Mouse (Mus musculus) hindbrain, postnatal 0 days (tissue): ENCODE measurements around the gene Rhot2. TPM values are rescaled to one million over a fixed set of nuclear protein-coding genes. Genes with fewer than 3 reads are reported as not detected.

Source experiments
- ATAC-seq: fragments of 200-750 bp; cut with Nextera tagmentation; 2 replicates; pipeline ENCODE4 v1.8.0; 2017; ENCODE audit warnings: mild to moderate bottlenecking, moderate TSS enrichment, moderate library complexity
- DNase-seq: peaks from one replicate; pipeline ENCODE4 v3.0.0-alpha.2; 2015; ENCODE audit warnings: low spot score
- H3K27ac ChIP-seq: fragments of 300-500 bp; sonication (generic); 2 replicates; pipeline ENCODE4 v1.5.1; 2014; ENCODE audit warnings: mild to moderate bottlenecking
- H3K27me3 ChIP-seq: fragments of 300-500 bp; sonication (generic); 2 replicates; pipeline ENCODE4 v1.6.1; 2014; ENCODE audit warnings: low read length, mixed read lengths; ENCODE audit not compliant: insufficient read depth
- H3K36me3 ChIP-seq: fragments of 300-500 bp; sonication (generic); 2 replicates; pipeline ENCODE4 v1.6.1; 2014; ENCODE audit warnings: low read length, mixed read lengths; ENCODE audit not compliant: insufficient read depth
- H3K4me1 ChIP-seq: fragments of 300-500 bp; sonication (generic); 2 replicates; pipeline ENCODE4 v1.6.1; 2014; ENCODE audit warnings: antibody characterized with exemption, low read length, mixed read lengths; ENCODE audit not compliant: insufficient read depth
- H3K4me2 ChIP-seq: fragments of 300-500 bp; sonication (generic); 2 replicates; pipeline ENCODE4 v1.6.1; 2014; ENCODE audit warnings: low read depth, mild to moderate bottlenecking, low read length, moderate library complexity, mixed read lengths
- H3K4me3 ChIP-seq: fragments of 300-500 bp; sonication (generic); 2 replicates; pipeline ENCODE4 v1.5.1; 2014; ENCODE audit warnings: low read length
- H3K9ac ChIP-seq: fragments of 300-500 bp; sonication (generic); replicated peaks from 2 replicates; pipeline ENCODE4 v1.6.1; 2014; ENCODE audit warnings: mild to moderate bottlenecking, low read length, moderate library complexity, mixed read lengths
- H3K9me3 ChIP-seq: fragments of 300-500 bp; sonication (generic); 2 replicates; pipeline ENCODE4 v1.6.1; 2016; ENCODE audit warnings: low read length, mixed read lengths
- CTCF ChIP-seq: IDR thresholded peaks from 2 replicates; pipeline ENCODE4 v1.5.1; 2016; ENCODE audit warnings: antibody characterized with exemption, control low read depth, low read depth
- WGBS: fragments of 180-500 bp; shearing (Covaris S2); extraction: QIAGEN DNeasy Blood & Tissue Kit; methylation state at CpG from one replicate; pipeline ENCODE4 v1.1.7; 2014; 5-methylcytosine and 5-hydroxymethylcytosine counted together
- polyA plus RNA-seq: library from polyadenylated mRNA; unstranded; fragments of >200 nt; fragmentation: Nextera tagmentation; extraction: Ambion mirVana; gene quantifications from 2 replicates; pipeline ENCODE4 v1.2.1, GENCODE M21; 2015
- total RNA-seq: library from RNA; depleted of rRNA; stranded (reverse); fragments of >200 nt; gene quantifications from 2 replicates; pipeline ENCODE4 v1.2.3, GENCODE M21; 2014; rRNA removed

Rhot2 gene
- 39.8 and 64.1 TPM in 2 replicates for total RNA-seq
- polyA plus RNA-seq = 14.6 and 15.8 TPM in 2 replicates

- no peaks in the 10 kb centered on the region for H3K9me3 ChIP-seq
- H3K27ac ChIP-seq = peak within 1 kb of the TSS; percentile 83
- 2% methylated on average over 17 of the region's 21 CpGs for WGBS
- peaks cover 30% of the 10 kb centered on the region for H3K36me3 ChIP-seq
- peak; percentile 82 for TF ChIP-seq CTCF
- peak within 1 kb of the TSS; percentile 75 for H3K9ac ChIP-seq
- H3K4me2 ChIP-seq = peak within 1 kb of the TSS; percentile 67
- H3K4me1 ChIP-seq = peaks cover 7% of the 10 kb centered on the region; the same call in 1 of the 2 replicates
- peak within 1 kb of the TSS; percentile 83 for H3K4me3 ChIP-seq
- no peaks in the 10 kb centered on the region for H3K27me3 ChIP-seq
- ATAC-seq (peak; percentile 95), DNase-seq (peak; percentile 96)
Observed at GRCm38 (mm10) chr17:25844396-25844901, at the start of gene Rhot2. Gene Rhot2 (minus strand): TSS chr17:25844851.

- peak; percentile 95 for TF ChIP-seq CTCF
- Histone ChIP-seq H3K27ac (peak overlapping the region; percentile 70), H3K36me3 (peaks cover 7% of the 10 kb centered on the region), H3K4me1 (peaks cover 4% of the 10 kb centered on the region; the same call in 1 of the 2 replicates), H3K4me2 (no peak overlapping the region), H3K4me3 (no peak overlapping the region), H3K9me3 (no peaks in the 10 kb centered on the region), H3K9ac (no peak overlapping the region), H3K27me3 (no peaks in the 10 kb centered on the region)
- DNase-seq = peak; percentile 85
- ATAC-seq = peak; percentile 86
- 27% methylated on average over 2 of the region's 2 CpGs for WGBS
Observed at GRCm38 (mm10) chr17:25893975-25894617, 49.4 kb upstream of the Rhot2 start.

- H3K9ac ChIP-seq = no peak overlapping the region
- no peak overlapping the region for H3K27ac ChIP-seq
- ATAC-seq (no peak), DNase-seq (no peak)
- H3K4me1 ChIP-seq = no peaks in the 10 kb centered on the region
- H3K4me3 ChIP-seq = no peak overlapping the region
- H3K36me3 ChIP-seq = peaks cover 23% of the 10 kb centered on the region
- H3K4me2 ChIP-seq = no peak overlapping the region
- no peaks in the 10 kb centered on the region for H3K9me3 ChIP-seq
- 91% methylated on average over 3 of the region's 3 CpGs for WGBS
- no peak for TF ChIP-seq CTCF
- no peaks in the 10 kb centered on the region for H3K27me3 ChIP-seq
Observed at GRCm38 (mm10) chr17:25888837-25889236, 44.2 kb upstream of the Rhot2 start.

GRCm38 (mm10) chr17:25887467-25887866, 42.8 kb upstream of the Rhot2 start:
- H3K4me1 ChIP-seq = no peaks in the 10 kb centered on the region
- peaks cover 27% of the 10 kb centered on the region for H3K36me3 ChIP-seq
- no peaks in the 10 kb centered on the region for H3K9me3 ChIP-seq
- no peaks in the 10 kb centered on the region for H3K27me3 ChIP-seq
- no peak overlapping the region for H3K4me3 ChIP-seq
- H3K9ac ChIP-seq = no peak overlapping the region
- no peak for TF ChIP-seq CTCF
- ATAC-seq = no peak
- H3K4me2 ChIP-seq = no peak overlapping the region
- no peak overlapping the region for H3K27ac ChIP-seq
- 87% methylated on average over 10 of the region's 10 CpGs for WGBS
- DNase-seq = no peak

GRCm38 (mm10) chr17:25886806-25887205, 42.2 kb upstream of the Rhot2 start:
- H3K36me3 ChIP-seq = peaks cover 29% of the 10 kb centered on the region
- no peak for TF ChIP-seq CTCF

GRCm38 (mm10) chr17:25885636-25886035, 41.0 kb upstream of the Rhot2 start:
- Histone ChIP-seq H3K36me3 (peaks cover 31% of the 10 kb centered on the region), H3K4me2 (no peak overlapping the region), H3K4me1 (no peaks in the 10 kb centered on the region), H3K27ac (no peak overlapping the region), H3K4me3 (no peak overlapping the region), H3K27me3 (no peaks in the 10 kb centered on the region), H3K9ac (no peak overlapping the region), H3K9me3 (no peaks in the 10 kb centered on the region)
- ATAC-seq (peak; percentile 15; the same call in 1 of the 2 replicates), DNase-seq (peak; percentile 58)
- TF ChIP-seq CTCF = peak; percentile 60
- WGBS = 67% methylated on average over 4 of the region's 4 CpGs

More at GRCm38 (mm10) chr17:25886806-25887205, 42.2 kb upstream of the Rhot2 start:
- H3K9ac ChIP-seq = no peak overlapping the region
- no peaks in the 10 kb centered on the region for H3K4me1 ChIP-seq
- H3K4me2 ChIP-seq = no peak overlapping the region
- ATAC-seq (no peak), DNase-seq (no peak)
- H3K9me3 ChIP-seq = no peaks in the 10 kb centered on the region
- H3K4me3 ChIP-seq = no peak overlapping the region
- no peak overlapping the region for H3K27ac ChIP-seq
- H3K27me3 ChIP-seq = no peaks in the 10 kb centered on the region

GRCm38 (mm10) chr17:25883824-25884223, 39.2 kb upstream of the Rhot2 start:
- Histone ChIP-seq H3K4me3 (no peak overlapping the region), H3K36me3 (peaks cover 24% of the 10 kb centered on the region), H3K4me1 (no peaks in the 10 kb centered on the region), H3K27me3 (no peaks in the 10 kb centered on the region), H3K27ac (no peak overlapping the region), H3K4me2 (no peak overlapping the region), H3K9ac (no peak overlapping the region), H3K9me3 (no peaks in the 10 kb centered on the region)
- peak; percentile 56 for TF ChIP-seq CTCF
- DNase-seq = no peak
- no peak for ATAC-seq
- WGBS = 91% methylated on average over 3 of the region's 3 CpGs
